Mouse (Mus musculus) brain, embryonic 14.5 days (tissue): ENCODE measurements around the gene Gclm. TPM values are rescaled to one million over a fixed set of nuclear protein-coding genes. Genes with fewer than 3 reads are reported as not detected.
A peak's percentile ranks its signal among the peaks of the same experiment; 100 is the strongest.

Source experiments
- DNase-seq: peaks from one replicate; pipeline ENCODE4 v3.0.0-alpha.2; 2011; ENCODE audit warnings: low read depth
- CTCF ChIP-seq: fragments of 200-500 bp; IDR thresholded peaks from 2 replicates; pipeline ENCODE4 v1.5.1; 2012; ENCODE audit warnings: inconsistent platforms, mild to moderate bottlenecking, moderate library complexity, borderline replicate concordance; ENCODE audit not compliant: insufficient read depth, insufficient read length; ENCODE audit errors: extremely low read depth
- POLR2A ChIP-seq: fragments of 200-500 bp; IDR thresholded peaks from 2 replicates; pipeline ENCODE4 v1.6.1; 2012; ENCODE audit warnings: mild to moderate bottlenecking, inconsistent platforms, borderline replicate concordance; ENCODE audit not compliant: poor library complexity, insufficient read depth, insufficient read length, severe bottlenecking; ENCODE audit errors: extremely low read depth
- polyA plus RNA-seq: library from polyadenylated mRNA; depleted of rRNA; stranded (reverse); fragments of >200 nt; gene quantifications from 2 replicates; pipeline ENCODE4 v1.2.3, GENCODE M21; 2012; rRNA removed

Gclm gene
- polyA plus RNA-seq, 1 experiment = 27.7 TPM

DNA sequence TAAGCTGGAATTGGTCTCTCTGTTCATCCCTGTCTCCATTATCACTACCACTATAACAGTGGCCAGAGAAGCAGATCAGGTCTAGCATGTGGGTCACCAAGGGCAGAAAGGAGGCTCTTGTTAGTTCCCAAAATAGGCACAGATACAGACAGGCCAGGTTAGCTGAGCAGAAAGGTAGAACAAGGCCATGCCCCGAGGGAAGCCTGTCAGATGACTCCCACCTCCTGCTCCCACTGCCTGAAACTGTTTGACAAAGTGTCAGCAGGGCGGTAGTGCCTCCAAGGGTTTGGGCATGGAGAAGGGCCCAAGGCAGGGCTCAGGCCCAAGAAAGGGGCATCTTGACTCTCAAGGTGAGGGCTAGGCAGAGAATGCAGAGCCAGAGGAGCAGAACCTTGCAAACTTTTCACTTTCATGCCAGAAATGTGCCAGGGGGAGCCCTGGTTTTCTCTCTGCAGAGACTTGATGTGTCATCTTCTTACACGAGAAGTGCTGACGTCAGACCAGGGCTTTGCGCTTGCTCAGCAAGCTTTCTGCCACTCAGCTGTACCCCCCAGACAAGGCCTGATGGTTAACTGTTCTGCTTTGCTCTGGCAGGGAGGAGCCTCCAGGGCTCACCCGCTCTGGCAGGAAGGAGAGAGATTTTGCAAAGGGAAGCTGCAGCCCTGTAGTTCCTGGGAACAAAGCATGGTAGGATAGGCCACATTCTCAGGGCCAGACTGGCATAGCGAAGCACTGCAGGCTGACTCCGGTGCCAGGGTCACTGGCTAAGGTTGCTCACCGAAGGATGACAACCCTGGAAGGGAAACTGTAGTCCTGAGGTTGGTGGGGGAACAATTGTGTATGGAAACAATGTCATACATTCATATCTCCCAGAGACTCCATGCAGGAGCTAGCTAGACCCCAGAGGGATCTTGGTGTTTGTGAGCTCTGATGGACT, 55.9 kb downstream of the Gclm start:
- peak; percentile 61 for DNase-seq
- TF ChIP-seq POLR2A (no peak), CTCF (no peak)

DNA sequence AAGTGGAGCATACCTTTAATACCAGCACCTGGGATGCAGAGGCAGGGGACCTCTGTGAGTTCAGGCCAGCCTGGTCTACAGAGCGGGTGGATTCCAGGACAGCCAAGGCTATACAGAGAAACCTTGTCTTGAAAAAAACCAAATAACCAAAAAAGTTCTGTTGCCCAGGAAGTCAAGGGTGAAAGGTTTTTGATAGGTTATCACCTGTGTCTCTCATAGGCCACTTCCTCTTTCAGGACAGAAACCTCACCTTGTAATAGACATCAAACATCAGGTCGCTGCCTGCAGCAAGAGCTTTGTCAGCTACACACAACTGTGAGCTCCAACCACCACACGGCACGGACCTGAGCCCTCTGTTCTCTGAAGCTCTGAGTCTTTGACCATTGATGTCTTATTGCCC, 59.2 kb downstream of the Gclm start:
- no peak for DNase-seq
- no peak for TF ChIP-seq CTCF
- TF ChIP-seq POLR2A = no peak

DNA sequence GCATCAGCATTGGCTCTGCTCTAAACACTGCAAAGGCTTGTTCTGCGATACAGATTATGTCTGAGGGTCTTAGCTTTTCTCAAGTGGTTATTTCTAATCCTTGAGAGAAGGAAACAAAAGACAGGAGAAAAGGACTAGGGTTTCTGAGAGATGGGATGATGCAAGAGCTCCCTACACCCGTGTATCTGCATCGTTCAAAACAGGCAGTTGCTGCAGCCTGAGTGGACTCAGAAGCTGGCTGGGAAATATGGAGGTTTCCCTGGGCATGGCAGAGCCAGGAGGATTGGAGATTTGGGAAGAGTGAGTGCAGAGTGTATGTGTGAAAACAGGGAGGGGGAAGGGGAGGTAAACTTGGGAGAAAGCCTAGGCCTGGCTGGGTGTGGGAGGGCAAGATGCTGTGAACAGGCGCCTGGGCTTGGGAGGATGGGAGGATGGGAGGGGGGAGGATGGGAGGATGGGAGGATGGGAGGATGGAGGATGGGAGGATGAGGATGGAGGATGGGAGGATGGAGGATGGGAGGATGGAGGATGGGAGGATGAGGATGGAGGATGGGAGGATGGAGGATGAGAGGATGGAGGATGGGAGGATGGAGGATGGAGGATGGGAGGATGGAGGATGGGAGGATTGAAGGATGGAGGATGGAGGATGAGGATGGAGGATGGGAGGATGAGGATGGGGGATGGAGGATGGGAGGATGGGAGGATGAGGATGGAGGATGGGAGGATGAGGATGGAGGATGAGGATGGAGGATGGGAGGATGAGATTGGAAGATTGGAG, 62.7 kb downstream of the Gclm start:
- TF ChIP-seq CTCF = no peak
- TF ChIP-seq POLR2A = no peak
- DNase-seq = no peak

DNA sequence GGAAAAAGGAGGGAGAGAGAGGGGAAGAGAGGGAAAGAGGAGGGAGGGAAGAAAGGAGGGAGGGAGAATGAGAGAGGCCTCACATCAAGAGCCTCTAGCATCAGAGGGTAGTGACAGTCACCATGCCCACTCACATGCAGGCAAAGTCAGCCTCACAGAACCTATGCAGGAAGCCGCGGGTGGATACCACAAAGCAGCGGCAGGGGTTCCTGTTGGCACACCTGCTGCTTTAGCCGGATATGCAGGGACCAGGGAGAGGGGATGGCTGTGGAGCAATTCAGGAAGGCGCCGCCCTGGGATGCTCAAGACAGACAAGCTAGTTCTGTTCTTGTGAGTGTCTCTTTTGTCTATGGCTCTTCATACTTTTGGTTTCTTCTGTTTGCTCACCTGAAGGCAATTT, 63.6 kb downstream of the Gclm start:
- no peak for DNase-seq
- TF ChIP-seq CTCF = no peak

DNA sequence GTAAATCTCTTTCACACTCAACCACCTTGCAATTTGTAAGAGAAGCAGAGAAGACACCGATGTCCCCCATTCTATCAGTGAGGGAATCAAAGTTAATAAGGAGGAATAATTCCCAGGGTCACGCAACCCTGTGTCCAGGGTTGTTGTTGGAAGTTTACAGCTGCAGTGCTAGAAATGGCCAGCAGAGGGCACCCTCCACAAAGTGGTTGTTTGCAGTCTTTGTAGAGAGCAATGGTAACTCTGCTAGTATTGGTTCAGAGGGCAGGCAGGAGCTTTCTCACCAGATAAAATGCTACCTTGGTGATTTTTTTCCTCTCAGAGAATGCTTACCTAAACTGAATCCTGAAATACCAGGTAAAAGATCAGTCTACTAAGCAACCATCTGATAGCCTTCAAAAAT, 66.7 kb downstream of the Gclm start:
- TF ChIP-seq CTCF (peak; percentile 89), POLR2A (no peak)
- peak; percentile 84 for DNase-seq

DNA sequence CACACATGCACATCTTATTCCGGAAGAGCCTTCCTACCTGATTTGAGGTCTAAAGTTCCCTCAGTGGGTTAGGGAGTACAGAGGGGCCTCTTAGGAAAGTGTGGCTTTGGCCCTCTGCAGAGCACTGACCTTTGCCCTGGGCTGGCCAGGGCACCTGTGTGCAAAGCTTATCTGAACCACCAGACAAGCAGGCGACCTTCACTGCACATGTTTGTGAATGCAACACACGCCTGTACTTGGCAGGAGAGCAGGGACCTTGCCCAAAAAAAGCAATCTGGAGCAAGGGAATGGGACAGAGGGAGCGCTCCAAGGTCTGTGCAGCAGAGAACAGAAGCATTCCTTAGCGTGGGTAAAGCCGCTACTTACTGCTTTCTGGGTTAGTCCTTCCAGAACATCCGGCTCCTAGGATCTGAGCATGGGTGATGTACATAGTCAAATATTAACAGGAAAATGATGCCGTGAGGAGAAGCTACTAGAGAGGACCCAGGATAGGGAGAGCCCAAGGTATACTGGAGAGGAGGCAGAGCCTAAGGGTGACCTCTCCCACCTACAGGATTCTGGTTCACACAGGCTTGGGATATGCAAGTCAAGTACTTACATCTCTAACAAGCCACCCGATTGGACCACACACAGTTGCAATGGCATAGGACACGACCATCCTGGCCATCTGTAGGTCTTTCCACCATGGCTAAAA, 67.7 kb downstream of the Gclm start:
- no peak for DNase-seq
- no peak for TF ChIP-seq POLR2A
- no peak for TF ChIP-seq CTCF

DNA sequence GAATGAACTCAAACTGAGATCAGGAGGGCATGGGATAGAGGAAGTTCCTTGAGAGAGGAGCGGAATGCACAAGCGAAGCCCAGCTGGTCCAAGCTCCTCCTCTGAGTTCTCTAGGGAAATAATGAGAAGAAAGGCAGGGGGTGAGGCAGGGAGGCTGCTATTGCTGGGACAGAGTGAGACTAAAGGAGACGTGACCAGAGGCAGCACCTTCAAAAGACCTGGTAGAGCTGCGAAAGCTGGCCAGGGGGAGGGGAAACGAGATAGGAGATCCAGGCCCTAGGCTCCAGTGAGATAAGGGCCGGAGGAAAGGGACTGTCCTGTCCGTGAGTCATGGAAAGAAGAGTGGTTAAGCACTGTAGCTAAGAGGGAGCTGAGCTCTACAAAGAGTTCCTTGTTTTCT, 68.6 kb downstream of the Gclm start:
- DNase-seq = no peak
- no peak for TF ChIP-seq POLR2A
- TF ChIP-seq CTCF = no peak

DNA sequence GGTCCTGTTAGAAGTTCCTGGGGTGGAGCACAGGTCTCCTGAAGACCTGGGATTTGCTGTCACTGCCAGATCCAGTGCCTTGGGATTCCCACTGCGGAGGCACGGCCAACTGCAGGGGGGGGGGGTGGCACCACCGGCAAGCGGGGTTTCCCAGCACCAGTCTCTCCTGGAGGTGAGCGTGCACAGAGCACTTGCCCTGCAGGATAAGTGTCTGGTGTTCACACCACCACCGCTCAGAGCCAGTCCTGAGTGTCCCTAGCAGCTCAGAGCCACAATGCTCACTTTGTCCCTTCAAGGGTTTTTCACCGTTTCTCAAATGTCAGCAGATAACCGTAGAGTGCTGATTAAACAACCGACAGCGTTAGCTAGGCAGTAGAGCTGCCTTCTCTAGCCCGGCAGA, 71.3 kb downstream of the Gclm start:
- DNase-seq = peak; percentile 44
- TF ChIP-seq POLR2A (no peak), CTCF (no peak)

DNA sequence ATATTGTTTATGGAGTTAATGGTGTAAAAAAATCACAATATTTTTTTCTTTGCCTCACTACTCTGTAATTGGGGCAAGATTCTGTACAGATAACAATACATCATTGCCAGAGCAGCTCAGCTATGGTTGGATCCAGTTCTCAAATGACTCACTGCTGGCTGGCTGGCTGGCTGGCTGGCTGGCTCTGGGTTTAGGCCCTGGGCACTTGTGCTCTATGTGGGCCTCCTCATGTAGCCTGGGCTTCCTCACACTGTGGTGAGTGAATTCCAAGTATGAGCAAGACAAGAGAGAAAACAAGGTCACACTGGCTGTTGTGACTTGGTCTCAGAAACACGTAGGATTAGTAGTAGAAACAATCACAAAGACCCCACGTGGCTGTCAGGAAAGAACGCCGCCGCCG, 72.0 kb downstream of the Gclm start:
- DNase-seq = no peak
- no peak for TF ChIP-seq POLR2A
- no peak for TF ChIP-seq CTCF

Other genes starting within 250 kb of the Gclm start
- 1.9 and 5.0 TPM in 2 replicates for gene Abca4, start 201.1 kb upstream of the Gclm start, polyA plus RNA-seq
- gene Dnttip2, start 28.8 kb downstream of the Gclm start, polyA plus RNA-seq = 24.2 and 27.7 TPM in 2 replicates
- 7.7 and 8.2 TPM in 2 replicates for gene Bcar3, start 48.6 kb downstream of the Gclm start, polyA plus RNA-seq